Mouse (Mus musculus): ENCODE data around the gene Gabarapl2. TPM values are rescaled to one million over a fixed set of nuclear protein-coding genes. Genes with fewer than 3 reads are reported as not detected.
A peak's percentile ranks its signal among the peaks of the same experiment; 100 is the strongest.

The Gabarapl2 gene
- polyA plus RNA-seq, 1 experiment from 2014 or later: 147 TPM

GRCm38 (mm10) chr8:111905500-111906121, 34.9 kb upstream of the Gabarapl2 start:
- TF ChIP-seq CTCF (IDR thresholded peaks at IDR 0.05; ENCODE audit: low read depth): no peak
- Histone ChIP-seq H3K27me3 (ENCODE audit: insufficient read depth, low read length) (peaks cover 16% of the 10 kb centered on the region; the same call in 1 of the 2 replicates), H3K4me3 (ENCODE audit: low read depth, low read length) (no peak overlapping the region), H3K36me3 (ENCODE audit: insufficient read depth) (no peaks in the 10 kb centered on the region), H3K4me2 (no peak overlapping the region), H3K4me1 (ENCODE audit: insufficient read depth) (no peaks in the 10 kb centered on the region), H3K9ac (no peak overlapping the region), H3K27ac (ENCODE audit: low read depth) (peak overlapping the region; percentile 73), H3K9me3 (ENCODE audit: low read depth, low read length) (no peaks in the 10 kb centered on the region)
- 38% methylated on average over 8 of the region's 8 CpGs for WGBS
- DNase-seq (peak; percentile 54), ATAC-seq (ENCODE audit: insufficient read depth) (peak; percentile 81; the same call in 1 of the 2 replicates)

DNA sequence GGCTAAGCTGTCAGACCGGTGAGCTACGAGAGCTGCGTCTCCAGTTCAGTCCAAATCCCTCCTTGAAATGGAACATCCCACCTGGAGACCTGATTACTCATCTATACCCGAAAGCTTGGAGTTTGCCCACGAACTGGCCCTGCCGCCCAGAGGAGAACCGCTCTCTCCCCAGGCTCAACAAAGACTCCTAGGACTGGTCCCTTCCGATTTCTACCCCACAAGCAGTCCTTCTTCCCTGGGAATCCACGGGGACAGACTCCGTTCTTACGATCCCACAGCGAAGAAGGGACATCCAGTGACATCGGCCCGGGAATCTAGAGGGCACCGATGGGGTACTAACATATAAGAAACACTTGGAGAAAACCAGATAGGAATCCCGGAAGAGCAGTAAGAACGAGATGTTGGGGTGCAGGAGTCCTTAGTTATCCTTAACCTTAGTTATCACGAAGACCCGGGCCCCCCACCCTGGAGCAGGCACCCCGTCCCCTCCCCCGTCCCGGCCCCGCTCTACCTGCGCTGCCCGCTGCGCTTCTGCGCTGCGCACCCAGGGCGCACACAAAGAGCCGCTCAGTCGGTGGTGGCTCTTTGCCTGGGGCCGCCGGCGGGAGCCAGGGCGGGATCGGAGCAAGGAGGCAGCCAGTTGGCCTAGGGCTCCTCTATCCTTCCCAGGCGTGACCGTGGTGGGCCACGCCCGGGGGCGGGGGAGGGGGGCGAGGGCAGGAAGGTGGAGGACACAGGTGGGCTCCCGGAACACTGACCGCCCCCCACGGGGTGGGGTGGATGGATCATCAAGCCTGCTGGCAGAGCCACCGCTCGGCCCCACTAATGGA, 30.7 kb upstream of the Gabarapl2 start, which contains the start of gene Chst5:
TSS of gene Chst5 (minus strand) at position 827 of the 830 bp plus-strand sequence.
- H3K4me1 ChIP-seq (ENCODE audit: insufficient read depth): no peaks in the 10 kb centered on the region
- 7% methylated on average over 47 of the region's 47 CpGs for WGBS
- H3K27ac ChIP-seq (ENCODE audit: low read depth): no peak within 1 kb of the TSS
- no peaks in the 10 kb centered on the region for H3K9me3 ChIP-seq (ENCODE audit: low read depth, low read length)
- H3K4me3 ChIP-seq (ENCODE audit: low read depth, low read length): peak within 1 kb of the TSS; percentile 37
- H3K9ac ChIP-seq: peak within 1 kb of the TSS; percentile 50
- DNase-seq (peak; percentile 44), ATAC-seq (ENCODE audit: insufficient read depth) (peak; percentile 56; the same call in 1 of the 2 replicates)
- H3K36me3 ChIP-seq (ENCODE audit: insufficient read depth): no peaks in the 10 kb centered on the region
- peaks cover 16% of the 10 kb centered on the region; the same call in 1 of the 2 replicates for H3K27me3 ChIP-seq (ENCODE audit: insufficient read depth, low read length)
- peak within 1 kb of the TSS; percentile 68 for H3K4me2 ChIP-seq
- TF ChIP-seq CTCF (IDR thresholded peaks at IDR 0.05; ENCODE audit: low read depth): no peak

GRCm38 (mm10) chr8:111911572-111911971, 28.9 kb upstream of the Gabarapl2 start:
- Histone ChIP-seq H3K36me3 (ENCODE audit: insufficient read depth) (no peaks in the 10 kb centered on the region), H3K9me3 (ENCODE audit: low read depth, low read length) (no peaks in the 10 kb centered on the region)
- no peak for ATAC-seq (ENCODE audit: insufficient read depth)

DNA sequence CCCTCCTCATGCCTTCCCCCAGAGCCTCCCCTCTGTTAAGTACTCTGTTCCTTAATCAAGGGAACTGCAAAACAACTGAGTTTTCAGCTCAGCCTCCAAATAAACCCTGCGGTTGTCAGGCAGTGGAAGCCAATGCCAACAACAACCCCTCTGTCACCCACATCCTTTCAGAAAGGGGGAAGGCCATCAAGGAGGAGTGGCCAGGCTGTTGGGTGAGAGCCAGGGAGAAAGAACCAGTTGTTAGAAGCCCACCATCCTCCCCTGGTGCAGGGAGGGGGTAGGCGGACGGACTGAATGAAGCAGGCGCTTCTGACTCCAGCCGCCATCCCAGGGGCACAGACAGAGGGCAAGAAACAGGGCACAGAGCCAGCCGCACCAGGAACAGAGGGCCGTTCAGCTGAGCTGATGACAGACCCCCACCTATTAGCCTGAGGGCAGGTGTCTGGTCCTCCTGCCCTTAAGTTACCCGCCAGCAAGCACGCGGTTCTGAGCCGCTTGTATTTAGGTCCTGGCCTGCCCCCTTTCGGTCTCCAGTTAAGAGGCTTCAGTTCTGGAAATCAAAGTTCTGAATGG, 27.6 kb upstream of the Gabarapl2 start:
- ATAC-seq (ENCODE audit: insufficient read depth) (peak; percentile 45), DNase-seq (peak; percentile 31)
- TF ChIP-seq CTCF (IDR thresholded peaks at IDR 0.05; ENCODE audit: low read depth): peak; percentile 39
- H3K4me1 ChIP-seq (ENCODE audit: insufficient read depth): no peaks in the 10 kb centered on the region
- no peak overlapping the region for H3K4me2 ChIP-seq
- peaks cover 16% of the 10 kb centered on the region; the same call in 1 of the 2 replicates for H3K27me3 ChIP-seq (ENCODE audit: insufficient read depth, low read length)
- H3K36me3 ChIP-seq (ENCODE audit: insufficient read depth): no peaks in the 10 kb centered on the region
- no peak overlapping the region for H3K4me3 ChIP-seq (ENCODE audit: low read depth, low read length)
- no peak overlapping the region for H3K27ac ChIP-seq (ENCODE audit: low read depth)
- H3K9me3 ChIP-seq (ENCODE audit: low read depth, low read length): no peaks in the 10 kb centered on the region
- no peak overlapping the region for H3K9ac ChIP-seq
- 51% methylated on average over 12 of the region's 12 CpGs for WGBS

More at GRCm38 (mm10) chr8:111911572-111911971, 28.9 kb upstream of the Gabarapl2 start:
- no peak overlapping the region for H3K27ac ChIP-seq (ENCODE audit: low read depth)
- no peak for TF ChIP-seq CTCF (IDR thresholded peaks at IDR 0.05; ENCODE audit: low read depth)
- WGBS: 59% methylated on average over 7 of the region's 7 CpGs
- no peak overlapping the region for H3K4me2 ChIP-seq
- peaks cover 16% of the 10 kb centered on the region; the same call in 1 of the 2 replicates for H3K27me3 ChIP-seq (ENCODE audit: insufficient read depth, low read length)
- H3K9ac ChIP-seq: no peak overlapping the region
- DNase-seq: no peak
- H3K4me3 ChIP-seq (ENCODE audit: low read depth, low read length): no peak overlapping the region
- H3K4me1 ChIP-seq (ENCODE audit: insufficient read depth): no peaks in the 10 kb centered on the region

GRCm38 (mm10) chr8:111919663-111920062, 20.8 kb upstream of the Gabarapl2 start:
- no peaks in the 10 kb centered on the region for H3K27me3 ChIP-seq (ENCODE audit: insufficient read depth, low read length)
- H3K4me3 ChIP-seq (ENCODE audit: low read depth, low read length): no peak overlapping the region
- 0 out of 2 replicates have a peak, but pooled peaks cover 2% of the 10 kb centered on the region for H3K36me3 ChIP-seq (ENCODE audit: insufficient read depth)
- H3K27ac ChIP-seq (ENCODE audit: low read depth): no peak overlapping the region
- H3K9ac ChIP-seq: no peak overlapping the region
- WGBS: 88% methylated on average over 2 of the region's 2 CpGs
- no peaks in the 10 kb centered on the region for H3K4me1 ChIP-seq (ENCODE audit: insufficient read depth)
- no peak overlapping the region for H3K4me2 ChIP-seq
- DNase-seq (no peak), ATAC-seq (ENCODE audit: insufficient read depth) (no peak)
- TF ChIP-seq CTCF (IDR thresholded peaks at IDR 0.05; ENCODE audit: low read depth): 0 out of 2 replicates have a peak, but pooled peaks have one; percentile 38
- no peaks in the 10 kb centered on the region for H3K9me3 ChIP-seq (ENCODE audit: low read depth, low read length)

GRCm38 (mm10) chr8:111920971-111921370, 19.5 kb upstream of the Gabarapl2 start:
- Histone ChIP-seq H3K27me3 (ENCODE audit: insufficient read depth, low read length) (no peaks in the 10 kb centered on the region), H3K9me3 (ENCODE audit: low read depth, low read length) (no peaks in the 10 kb centered on the region), H3K36me3 (ENCODE audit: insufficient read depth) (0 out of 2 replicates have a peak, but pooled peaks cover 2% of the 10 kb centered on the region), H3K4me1 (ENCODE audit: insufficient read depth) (no peaks in the 10 kb centered on the region), H3K4me2 (no peak overlapping the region), H3K9ac (no peak overlapping the region), H3K4me3 (ENCODE audit: low read depth, low read length) (no peak overlapping the region), H3K27ac (ENCODE audit: low read depth) (no peak overlapping the region)
- WGBS: 74% methylated on average over 4 of the region's 4 CpGs
- no peak for ATAC-seq (ENCODE audit: insufficient read depth)
- TF ChIP-seq CTCF (IDR thresholded peaks at IDR 0.05; ENCODE audit: low read depth): no peak
- no peak for DNase-seq

All from lung, embryonic 14.5 days (tissue).